Mouse (Mus musculus) neural tube, embryonic 14.5 days (tissue): Measurements from ENCODE around the gene V1ra8. TPM values are rescaled to one million over a fixed set of nuclear protein-coding genes. Genes with fewer than 3 reads are reported as not detected.
"Not testable (repeated sequence)": the region's sequence is repeated elsewhere in the genome, so short reads cannot be mapped to it uniquely, and the experiment has no call there.

Experiments used
- ATAC-seq: fragments of 200-750 bp; cut with Nextera tagmentation; 2 replicates; pipeline ENCODE4 v1.8.0; 2017; ENCODE audit warnings: low read depth, mild to moderate bottlenecking, moderate TSS enrichment, moderate library complexity
- H3K27ac ChIP-seq: fragments of 300-500 bp; sonication (generic); 2 replicates; pipeline ENCODE4 v1.5.1; 2014; ENCODE audit warnings: low read depth, mild to moderate bottlenecking, control low read depth, low read length, moderate library complexity, mixed read lengths
- H3K27me3 ChIP-seq: fragments of 300-500 bp; sonication (generic); 2 replicates; pipeline ENCODE4 v1.6.1; 2014; ENCODE audit warnings: low read length; ENCODE audit not compliant: control insufficient read depth, insufficient read depth
- H3K36me3 ChIP-seq: fragments of 300-500 bp; sonication (generic); 2 replicates; pipeline ENCODE4 v1.6.1; 2014; ENCODE audit warnings: low read length, mixed read lengths; ENCODE audit not compliant: control insufficient read depth, insufficient read depth
- H3K4me1 ChIP-seq: fragments of 300-500 bp; sonication (generic); 2 replicates; pipeline ENCODE4 v1.6.1; 2014; ENCODE audit warnings: low read length; ENCODE audit not compliant: control insufficient read depth, insufficient read depth
- H3K4me2 ChIP-seq: fragments of 300-500 bp; sonication (generic); 2 replicates; pipeline ENCODE4 v1.6.1; 2014; ENCODE audit warnings: mild to moderate bottlenecking, low read depth, low read length, control low read depth
- H3K4me3 ChIP-seq: fragments of 300-500 bp; sonication (generic); 2 replicates; pipeline ENCODE4 v1.5.1; 2014; ENCODE audit warnings: low read depth, low read length, control low read depth, mixed read lengths
- H3K9ac ChIP-seq: fragments of 300-500 bp; sonication (generic); replicated peaks from 2 replicates; pipeline ENCODE4 v1.6.1; 2014; ENCODE audit warnings: low read depth, mild to moderate bottlenecking, control low read depth, low read length, mixed read lengths
- H3K9me3 ChIP-seq: fragments of 300-500 bp; sonication (generic); 2 replicates; pipeline ENCODE4 v1.6.1; 2016; ENCODE audit warnings: low read length; ENCODE audit not compliant: control insufficient read depth
- WGBS: fragments of 180-500 bp; shearing (Covaris S2); extraction: QIAGEN DNeasy Blood & Tissue Kit; methylation state at CpG from one replicate; pipeline ENCODE4 v1.1.7; 2014; 5-methylcytosine and 5-hydroxymethylcytosine counted together
- polyA plus RNA-seq: library from polyadenylated mRNA; unstranded; fragments of >200 nt; fragmentation: Nextera tagmentation; extraction: Ambion mirVana; gene quantifications from 2 replicates; pipeline ENCODE4 v1.2.1, GENCODE M21; 2014

Gene V1ra8
- not detected in 2 replicates for polyA plus RNA-seq

GRCm38 (mm10) chr6:90202493-90202892 lies at the start of gene V1ra8:
V1ra8 (plus strand) TSS chr6:90202793.
- not testable (repeated sequence) for H3K9ac ChIP-seq, H3K4me3 ChIP-seq, ATAC-seq, H3K9me3 ChIP-seq, H3K4me1 ChIP-seq, H3K36me3 ChIP-seq, H3K4me2 ChIP-seq, H3K27ac ChIP-seq, H3K27me3 ChIP-seq
- WGBS = 82% methylated on average over 1 of the region's 2 CpGs

GRCm38 (mm10) chr6:90160139-90160538 lies 42.5 kb upstream of the V1ra8 start:
- Histone ChIP-seq H3K36me3 (no peaks in the 10 kb centered on the region), H3K4me3 (no peak overlapping the region), H3K27ac (no peak overlapping the region), H3K4me2 (no peak overlapping the region), H3K9ac (no peak overlapping the region), H3K4me1 (no peaks in the 10 kb centered on the region), H3K27me3 (no peaks in the 10 kb centered on the region), H3K9me3 (no peaks in the 10 kb centered on the region)
- no peak for ATAC-seq
- 74% methylated on average over 3 of the region's 3 CpGs for WGBS

- WGBS = 78% methylated on average over 2 of the region's 2 CpGs
- Histone ChIP-seq H3K4me2 (no peak within 1 kb of the TSS), H3K9ac (no peak within 1 kb of the TSS), H3K9me3 (no peaks in the 10 kb centered on the region), H3K4me3 (no peak within 1 kb of the TSS), H3K36me3 (no peaks in the 10 kb centered on the region), H3K4me1 (no peaks in the 10 kb centered on the region), H3K27ac (no peak within 1 kb of the TSS), H3K27me3 (no peaks in the 10 kb centered on the region)
- ATAC-seq = no peak
Observed at GRCm38 (mm10) chr6:90174508-90174907, 28.1 kb upstream of the V1ra8 start, which contains the start of gene Vmn1r52. Vmn1r52 (plus strand) TSS chr6:90174808.

- no peaks in the 10 kb centered on the region for H3K27me3 ChIP-seq
- ATAC-seq = no peak
- H3K36me3 ChIP-seq = no peaks in the 10 kb centered on the region
- H3K4me3 ChIP-seq = no peak within 1 kb of the TSS
- no peak within 1 kb of the TSS for H3K27ac ChIP-seq
- H3K9me3 ChIP-seq = no peaks in the 10 kb centered on the region
- no peak within 1 kb of the TSS for H3K9ac ChIP-seq
- WGBS = 85% methylated on average over 1 of the region's 1 CpGs
- H3K4me2 ChIP-seq = no peak within 1 kb of the TSS
- H3K4me1 ChIP-seq = no peaks in the 10 kb centered on the region
Observed at GRCm38 (mm10) chr6:90224338-90224737, 21.7 kb downstream of the V1ra8 start, which contains the start of gene Vmn1r53. Vmn1r53 (minus strand) TSS chr6:90224438.

GRCm38 (mm10) chr6:90232114-90232513 lies 29.5 kb downstream of the V1ra8 start:
- H3K36me3 ChIP-seq, H3K9me3 ChIP-seq, H3K9ac ChIP-seq, H3K4me2 ChIP-seq, ATAC-seq, H3K4me3 ChIP-seq, H3K4me1 ChIP-seq, H3K27me3 ChIP-seq, H3K27ac ChIP-seq: not testable (repeated sequence)
- 91% methylated on average over 4 of the region's 4 CpGs for WGBS

- Histone ChIP-seq H3K4me1 (no peaks in the 10 kb centered on the region), H3K9ac (no peak overlapping the region), H3K27ac (no peak overlapping the region), H3K4me2 (no peak overlapping the region), H3K9me3 (no peaks in the 10 kb centered on the region), H3K36me3 (no peaks in the 10 kb centered on the region), H3K27me3 (no peaks in the 10 kb centered on the region), H3K4me3 (no peak overlapping the region)
- WGBS = 66% methylated on average over 27 of the region's 27 CpGs
- ATAC-seq = no peak
Observed at GRCm38 (mm10) chr6:90232681-90233080, 30.1 kb downstream of the V1ra8 start.

GRCm38 (mm10) chr6:90244019-90244418 lies 41.4 kb downstream of the V1ra8 start:
- no peaks in the 10 kb centered on the region for H3K4me1 ChIP-seq
- H3K9ac ChIP-seq = no peak overlapping the region
- H3K4me2 ChIP-seq = no peak overlapping the region
- no peak for ATAC-seq
- H3K9me3 ChIP-seq = no peaks in the 10 kb centered on the region
- no peak overlapping the region for H3K27ac ChIP-seq
- H3K36me3 ChIP-seq = no peaks in the 10 kb centered on the region
- no peaks in the 10 kb centered on the region for H3K27me3 ChIP-seq
- H3K4me3 ChIP-seq = no peak overlapping the region
- 86% methylated on average over 3 of the region's 3 CpGs for WGBS

- WGBS = 79% methylated on average over 1 of the region's 1 CpGs
- H3K4me1 ChIP-seq = no peaks in the 10 kb centered on the region
- no peak within 1 kb of the TSS for H3K4me2 ChIP-seq
- H3K9me3 ChIP-seq = no peaks in the 10 kb centered on the region
- no peak within 1 kb of the TSS for H3K4me3 ChIP-seq
- no peaks in the 10 kb centered on the region for H3K36me3 ChIP-seq
- H3K27me3 ChIP-seq = no peaks in the 10 kb centered on the region
- no peak for ATAC-seq
- no peak within 1 kb of the TSS for H3K9ac ChIP-seq
- H3K27ac ChIP-seq = no peak within 1 kb of the TSS
Observed at GRCm38 (mm10) chr6:90246000-90246399, 43.4 kb downstream of the V1ra8 start, which contains the start of gene Vmn1r54. Vmn1r54 (plus strand) TSS chr6:90246300.
